Comparison of ENCODE assay signal across 9 mouse cellular contexts in genomic region chr1:67061456-67062085, GRCm38 (mm10). TPM values are rescaled to one million over a fixed set of nuclear protein-coding genes. Genes with fewer than 3 reads are reported as not detected.
DNase-seq lines count a peak whose midpoint lies in the region; ATAC-seq and TF ChIP-seq lines count a peak whose summit lies in the region.
"Had no signal": no experiment of that assay in that cellular context is flagged by ENCODE, and none has a peak within 500 bp of the region (broad histone marks: within the 10 kb centered on the region; RNA-seq: fewer than 3 reads in every experiment).

No protein-coding gene starts in this region.

- H3K4me3 ChIP-seq in ES-Bruce4 (ENCODE audit: low read depth, low read length), result no peak overlapping the region
- H3K4me3 ChIP-seq in embryonic facial prominence, embryonic 11.5 days (ENCODE audit: low read depth, low read length), result no peak overlapping the region
- no peak overlapping the region for H3K4me3 ChIP-seq in layer of hippocampus, adult 2 months
- no peak overlapping the region for H3K4me3 ChIP-seq in lung, embryonic 14.5 days (ENCODE audit: low read depth, low read length)

- DNase-seq in adrenal gland, postnatal 25 days, result peak; percentile 58
- peak; percentile 84 for DNase-seq in embryonic facial prominence, embryonic 11.5 days (ENCODE audit: low spot score)
- peak; percentile 47 to 75 for DNase-seq in heart, postnatal 14 days
- peak; percentile 50 to 79 for DNase-seq in layer of hippocampus, adult 2 months (ENCODE audit: low spot score in 2 of 2)
- peak; percentile 88 for DNase-seq in lung, embryonic 14.5 days
- peak; percentile 63 for DNase-seq in ovary, postnatal 14 days (ENCODE audit: low spot score)
- peak; percentile 44 to 47 for DNase-seq in thymus, postnatal 36 days

- TF ChIP-seq POLR2A in ES-Bruce4 (IDR thresholded peaks at IDR 0.05; ENCODE audit: insufficient read depth, low read length), result no peak

- no peak overlapping the region for H3K27ac ChIP-seq in ES-Bruce4 (ENCODE audit: insufficient read depth, low read length)
- no peak overlapping the region for H3K27ac ChIP-seq in embryonic facial prominence, embryonic 11.5 days (replicated peaks; ENCODE audit: low read depth, low read length)
- H3K27ac ChIP-seq in layer of hippocampus, adult 2 months, result no peak overlapping the region
- no peak overlapping the region for H3K27ac ChIP-seq in lung, embryonic 14.5 days (ENCODE audit: low read depth)
- H3K27ac ChIP-seq: macrophage had no signal

- H3K4me1 ChIP-seq in ES-Bruce4 (ENCODE audit: control insufficient read depth, insufficient read depth, low read length), result no peaks in the 10 kb centered on the region
- H3K4me1 ChIP-seq in embryonic facial prominence, embryonic 11.5 days (ENCODE audit: control insufficient read depth, insufficient read depth, low read length), result no peaks in the 10 kb centered on the region
- no peaks in the 10 kb centered on the region for H3K4me1 ChIP-seq in lung, embryonic 14.5 days (ENCODE audit: insufficient read depth)

- intact Hi-C loops in heart, postnatal 14 days (cut with DNase I), result no loop called here

- H3K9ac ChIP-seq in ES-Bruce4 (ENCODE audit: low read depth, poor library complexity, severe bottlenecking), result no peak overlapping the region
- no peak overlapping the region for H3K9ac ChIP-seq in embryonic facial prominence, embryonic 11.5 days (replicated peaks; ENCODE audit: low read length)
- no peak overlapping the region for H3K9ac ChIP-seq in lung, embryonic 14.5 days

- H3K4me2 ChIP-seq in embryonic facial prominence, embryonic 11.5 days (ENCODE audit: low read depth, low read length), result no peak overlapping the region
- no peak overlapping the region for H3K4me2 ChIP-seq in lung, embryonic 14.5 days

- TF ChIP-seq CTCF in ES-Bruce4 (IDR thresholded peaks at IDR 0.05; ENCODE audit: low read depth, low read length), result peak; percentile 70
- peak; percentile 96 for TF ChIP-seq CTCF in layer of hippocampus, adult 2 months (conservative IDR thresholded peaks at IDR 0.05)
- peak; percentile 93 for TF ChIP-seq CTCF in lung, embryonic 14.5 days (IDR thresholded peaks at IDR 0.05; ENCODE audit: low read depth)

- no peaks in the 10 kb centered on the region for H3K36me3 ChIP-seq in ES-Bruce4 (ENCODE audit: control insufficient read depth, insufficient read depth, low read length, poor library complexity, severe bottlenecking)
- no peaks in the 10 kb centered on the region for H3K36me3 ChIP-seq in embryonic facial prominence, embryonic 11.5 days (replicated peaks; ENCODE audit: control insufficient read depth, insufficient read depth, low read depth, low read length)
- no peaks in the 10 kb centered on the region for H3K36me3 ChIP-seq in lung, embryonic 14.5 days (ENCODE audit: insufficient read depth)

- no peaks in the 10 kb centered on the region for H3K27me3 ChIP-seq in ES-Bruce4 (ENCODE audit: control insufficient read depth, insufficient read depth, low read length, poor library complexity, severe bottlenecking)
- H3K27me3 ChIP-seq in embryonic facial prominence, embryonic 11.5 days (ENCODE audit: control insufficient read depth, insufficient read depth, low read length), result no peaks in the 10 kb centered on the region
- H3K27me3 ChIP-seq in lung, embryonic 14.5 days (ENCODE audit: insufficient read depth, low read length), result no peaks in the 10 kb centered on the region

- 8% methylated on average over 7 of the region's 7 CpGs for WGBS in embryonic facial prominence, embryonic 11.5 days
- 2% methylated on average over 7 of the region's 7 CpGs for WGBS in lung, embryonic 14.5 days

- no peaks in the 10 kb centered on the region for H3K9me3 ChIP-seq in ES-Bruce4 (replicated peaks; ENCODE audit: control insufficient read depth, insufficient read depth, low read length, poor library complexity, severe bottlenecking)
- no peaks in the 10 kb centered on the region for H3K9me3 ChIP-seq in embryonic facial prominence, embryonic 11.5 days (replicated peaks; ENCODE audit: control insufficient read depth, low read length)
- H3K9me3 ChIP-seq in lung, embryonic 14.5 days (ENCODE audit: low read depth, low read length), result no peaks in the 10 kb centered on the region

- ATAC-seq in embryonic facial prominence, embryonic 11.5 days (replicated peaks; ENCODE audit: insufficient number of reproducible peaks, low FRiP score, low TSS enrichment, low read depth), result peak; percentile 85
- peak; percentile 82 for ATAC-seq in lung, embryonic 14.5 days (ENCODE audit: insufficient read depth)

- TF ChIP-seq EP300 in ES-Bruce4 (IDR thresholded peaks at IDR 0.05; ENCODE audit: insufficient read depth, low read depth, low read length), result no peak

RNA-seq across cellular contexts. Expression of gene Lancl1, which starts 22.9 kb away (rescaled TPM):
- polyA plus RNA-seq in ES-Bruce4 (2011; ENCODE audit: insufficient read depth, insufficient read length, low read depth, missing spikeins), result 50.4 and 52.2 TPM in 2 replicates
- total RNA-seq in adrenal gland, postnatal 25 days (2021), result 48.6 and 64.1 TPM in 2 replicates
- 96.5 and 103 TPM in 2 replicates for polyA plus RNA-seq in embryonic facial prominence, embryonic 11.5 days (2014; fragmentation: Nextera tagmentation; extraction: Ambion mirVana)
- 10 to 100 TPM; 32.3 to 33.8 TPM for total RNA-seq in heart, postnatal 14 days (2021)
- total RNA-seq in layer of hippocampus, adult 2 months (2021), result 100 to 1,000 TPM; 196 to 205 TPM
- 96.6 and 102 TPM in 2 replicates for polyA plus RNA-seq in lung, embryonic 14.5 days (2014; fragmentation: Nextera tagmentation; extraction: Ambion mirVana)
